Mouse (Mus musculus): ENCODE results near the gene Thbs1.

Gene Thbs1

GRCm38 (mm10) chr2:118112846-118113479, 1.3 kb downstream of the Thbs1 start:
- in situ Hi-C loops (cut with MboI; ENCODE audit: unreplicated experiment in 2 of 2), result loop anchor here (5.0 kb wide), 2 partner anchors 326 to 571 kb away; no protein-coding TSS in a partner anchor

GRCm38 (mm10) chr2:118113808-118114524, 2.3 kb downstream of the Thbs1 start:
- in situ Hi-C loops (cut with MboI; ENCODE audit: unreplicated experiment in 2 of 2), result loop anchor here (5.0 kb wide), 2 partner anchors 327 to 572 kb away; no protein-coding TSS in a partner anchor

DNA sequence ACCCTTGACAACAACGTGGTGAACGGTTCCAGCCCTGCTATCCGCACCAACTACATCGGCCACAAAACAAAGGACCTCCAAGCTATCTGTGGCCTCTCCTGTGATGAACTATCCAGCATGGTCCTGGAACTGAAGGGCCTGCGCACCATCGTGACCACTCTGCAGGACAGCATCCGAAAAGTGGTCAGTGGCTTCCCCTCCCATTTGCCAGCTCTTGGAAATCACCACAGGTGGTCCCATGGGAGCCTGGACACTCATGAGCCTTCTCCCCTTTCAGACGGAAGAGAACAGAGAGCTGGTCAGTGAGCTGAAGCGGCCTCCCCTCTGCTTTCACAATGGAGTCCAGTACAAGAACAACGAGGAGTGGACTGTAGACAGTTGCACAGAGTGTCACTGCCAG, 3.0 kb downstream of the Thbs1 start:
- in situ Hi-C loops (cut with MboI; ENCODE audit: unreplicated experiment in 2 of 2), result loop anchor here (5.0 kb wide), 2 partner anchors 327 to 572 kb away; no protein-coding TSS in a partner anchor

DNA sequence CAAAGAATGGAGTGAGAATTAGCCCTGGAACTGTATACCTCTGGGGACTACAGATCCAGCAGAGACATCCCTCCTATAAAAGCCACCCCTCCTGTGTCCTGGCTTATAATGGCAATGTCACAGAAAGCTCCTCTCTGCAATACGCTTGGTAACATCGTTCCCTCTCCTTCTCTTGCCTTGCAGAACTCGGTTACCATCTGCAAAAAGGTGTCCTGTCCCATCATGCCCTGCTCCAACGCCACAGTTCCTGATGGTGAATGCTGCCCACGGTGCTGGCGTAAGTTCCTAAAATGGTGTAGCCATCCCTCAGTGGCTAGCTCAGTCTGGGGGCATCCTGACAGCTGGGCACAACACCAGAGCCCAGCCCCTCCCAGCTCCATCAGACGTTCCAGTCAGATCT, 4.0 kb downstream of the Thbs1 start:
- in situ Hi-C loops (cut with MboI; ENCODE audit: unreplicated experiment in 2 of 2), result no loop called here

GRCm38 (mm10) chr2:118116180-118116579, 4.5 kb downstream of the Thbs1 start:
- in situ Hi-C loops (cut with MboI; ENCODE audit: unreplicated experiment in 2 of 2), result no loop called here

DNA sequence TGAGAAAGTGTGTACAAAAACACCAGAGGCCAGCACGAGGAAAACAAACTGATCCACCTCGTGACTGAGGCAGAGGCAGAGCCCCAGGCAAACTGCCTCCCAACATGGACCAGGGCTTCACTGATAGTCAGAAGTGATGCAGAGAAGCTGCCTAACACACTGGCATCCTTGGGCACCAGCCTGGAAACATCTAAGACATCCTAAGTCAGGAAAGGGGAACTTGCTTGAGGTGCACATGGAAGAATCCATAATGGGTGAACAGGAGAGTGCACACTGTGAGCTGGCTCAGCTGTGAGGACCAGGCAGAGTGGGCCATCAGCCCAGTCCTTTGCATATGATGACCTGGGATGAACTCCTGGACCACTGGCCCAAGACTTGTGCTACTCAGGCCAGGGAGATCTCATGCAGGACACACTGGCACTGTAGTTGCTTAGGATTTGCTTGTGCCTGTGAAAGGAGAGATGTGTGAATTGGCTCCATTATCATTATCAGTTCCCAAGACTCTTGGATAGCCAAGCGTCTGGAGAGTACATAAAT, 5.1 kb downstream of the Thbs1 start:
- in situ Hi-C loops (cut with MboI; ENCODE audit: unreplicated experiment in 2 of 2), result no loop called here

GRCm38 (mm10) chr2:118117401-118117800, 5.7 kb downstream of the Thbs1 start:
- in situ Hi-C loops (cut with MboI; ENCODE audit: unreplicated experiment in 2 of 2), result no loop called here

DNA sequence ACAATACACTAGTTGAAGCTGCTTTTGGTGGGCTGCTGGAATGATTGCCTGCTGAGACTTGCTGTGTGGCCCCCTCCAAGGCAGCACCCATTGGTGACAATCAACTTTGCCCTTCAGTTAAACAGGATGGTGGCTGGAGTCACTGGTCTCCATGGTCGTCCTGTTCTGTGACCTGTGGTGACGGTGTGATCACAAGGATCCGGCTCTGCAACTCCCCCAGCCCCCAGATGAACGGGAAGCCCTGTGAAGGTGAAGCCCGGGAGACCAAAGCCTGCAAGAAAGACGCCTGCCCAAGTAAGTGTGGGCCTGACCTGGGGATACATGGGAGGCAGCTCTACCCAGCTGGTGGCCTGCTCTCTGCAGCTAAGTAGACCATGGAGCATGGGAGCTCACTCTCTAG, 6.4 kb downstream of the Thbs1 start:
- in situ Hi-C loops (cut with MboI; ENCODE audit: unreplicated experiment in 2 of 2), result no loop called here

DNA sequence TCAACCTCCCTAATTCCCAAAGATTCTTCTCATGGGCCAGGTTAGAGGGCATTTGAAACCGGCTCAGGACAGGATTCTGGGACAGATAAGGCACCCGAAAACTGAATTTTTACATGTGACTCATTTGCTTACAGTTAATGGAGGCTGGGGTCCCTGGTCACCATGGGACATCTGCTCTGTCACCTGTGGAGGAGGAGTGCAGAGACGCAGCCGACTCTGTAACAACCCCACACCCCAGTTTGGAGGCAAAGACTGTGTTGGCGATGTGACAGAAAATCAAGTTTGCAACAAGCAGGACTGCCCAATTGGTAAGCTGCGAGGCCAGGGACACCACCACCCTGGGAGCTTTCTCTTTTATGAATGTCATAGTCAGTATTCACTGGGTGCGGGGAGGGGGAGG, 6.8 kb downstream of the Thbs1 start:
- in situ Hi-C loops (cut with MboI; ENCODE audit: unreplicated experiment in 2 of 2), result no loop called here

DNA sequence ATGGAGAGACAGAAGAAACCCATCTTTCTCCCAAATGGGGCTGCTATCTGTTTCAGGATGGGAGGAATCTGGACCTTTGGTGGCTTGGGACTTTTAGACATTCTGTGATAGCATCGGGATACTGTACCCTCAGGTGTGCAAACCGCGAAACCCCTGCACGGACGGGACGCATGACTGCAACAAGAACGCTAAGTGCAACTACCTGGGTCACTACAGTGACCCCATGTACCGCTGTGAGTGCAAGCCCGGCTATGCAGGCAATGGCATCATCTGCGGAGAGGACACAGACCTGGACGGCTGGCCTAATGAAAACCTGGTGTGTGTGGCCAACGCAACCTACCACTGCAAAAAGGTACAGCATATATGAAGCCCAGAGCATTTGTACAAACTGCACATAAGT, 8.0 kb downstream of the Thbs1 start:
- in situ Hi-C loops (cut with MboI; ENCODE audit: unreplicated experiment in 2 of 2), result no loop called here

GRCm38 (mm10) chr2:118120095-118120494, 8.4 kb downstream of the Thbs1 start:
- in situ Hi-C loops (cut with MboI; ENCODE audit: unreplicated experiment in 2 of 2), result no loop called here

DNA sequence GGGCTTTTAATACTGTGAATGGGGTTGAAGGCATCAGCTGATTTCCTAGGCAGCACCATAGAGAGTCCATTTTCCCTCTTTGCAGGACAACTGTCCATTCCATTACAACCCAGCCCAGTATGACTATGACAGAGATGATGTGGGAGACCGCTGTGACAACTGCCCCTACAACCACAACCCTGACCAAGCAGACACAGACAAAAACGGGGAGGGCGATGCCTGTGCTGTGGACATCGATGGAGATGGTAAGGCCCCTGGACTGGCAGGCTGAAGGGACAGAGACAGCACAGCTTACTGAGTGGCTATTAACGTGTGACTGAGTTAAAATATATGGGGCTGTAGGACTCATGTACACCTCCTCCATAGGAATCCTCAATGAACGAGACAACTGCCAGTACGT, 9.1 kb downstream of the Thbs1 start:
- in situ Hi-C loops (cut with MboI; ENCODE audit: unreplicated experiment in 2 of 2), result no loop called here

DNA sequence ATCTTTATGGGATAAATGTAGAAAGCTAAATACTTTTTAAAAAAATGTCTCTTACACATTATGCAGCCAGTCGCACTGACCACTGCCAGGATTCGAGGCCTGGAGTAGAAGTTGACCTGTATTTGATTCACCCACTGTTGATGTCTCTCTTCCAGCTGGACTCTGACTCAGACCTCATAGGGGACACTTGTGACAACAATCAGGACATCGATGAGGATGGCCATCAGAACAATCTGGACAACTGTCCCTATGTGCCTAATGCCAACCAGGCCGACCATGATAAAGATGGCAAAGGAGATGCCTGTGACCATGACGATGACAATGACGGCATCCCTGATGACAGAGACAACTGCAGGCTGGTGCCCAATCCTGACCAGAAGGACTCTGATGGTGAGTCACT, 10.6 kb downstream of the Thbs1 start:
- in situ Hi-C loops (cut with MboI; ENCODE audit: unreplicated experiment in 2 of 2), result no loop called here

- in situ Hi-C loops (cut with MboI; ENCODE audit: unreplicated experiment in 2 of 2), result no loop called here
These were observed 12.1 kb downstream of the Thbs1 start for GRCm38 (mm10) chr2:118123743-118124142.

DNA sequence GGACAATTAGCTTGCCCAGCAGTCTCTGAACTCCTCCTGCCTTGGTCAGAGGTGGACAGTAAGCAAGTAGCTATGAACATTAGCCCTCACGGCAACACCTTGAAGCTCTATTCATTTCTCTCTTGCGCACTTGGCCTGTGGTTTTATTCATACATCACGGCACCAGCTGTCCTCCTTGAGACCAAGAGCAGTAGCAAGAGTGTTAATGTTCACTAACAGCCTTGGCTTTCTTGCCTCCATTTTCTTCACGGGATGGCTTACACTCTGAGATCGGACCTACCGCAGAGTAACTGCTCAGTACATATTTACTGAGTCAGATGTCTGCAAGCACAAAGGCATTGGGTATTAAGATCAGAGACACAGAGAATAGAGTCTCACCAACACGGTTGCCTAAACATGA, 12.8 kb downstream of the Thbs1 start:
- in situ Hi-C loops (cut with MboI; ENCODE audit: unreplicated experiment in 2 of 2), result no loop called here

DNA sequence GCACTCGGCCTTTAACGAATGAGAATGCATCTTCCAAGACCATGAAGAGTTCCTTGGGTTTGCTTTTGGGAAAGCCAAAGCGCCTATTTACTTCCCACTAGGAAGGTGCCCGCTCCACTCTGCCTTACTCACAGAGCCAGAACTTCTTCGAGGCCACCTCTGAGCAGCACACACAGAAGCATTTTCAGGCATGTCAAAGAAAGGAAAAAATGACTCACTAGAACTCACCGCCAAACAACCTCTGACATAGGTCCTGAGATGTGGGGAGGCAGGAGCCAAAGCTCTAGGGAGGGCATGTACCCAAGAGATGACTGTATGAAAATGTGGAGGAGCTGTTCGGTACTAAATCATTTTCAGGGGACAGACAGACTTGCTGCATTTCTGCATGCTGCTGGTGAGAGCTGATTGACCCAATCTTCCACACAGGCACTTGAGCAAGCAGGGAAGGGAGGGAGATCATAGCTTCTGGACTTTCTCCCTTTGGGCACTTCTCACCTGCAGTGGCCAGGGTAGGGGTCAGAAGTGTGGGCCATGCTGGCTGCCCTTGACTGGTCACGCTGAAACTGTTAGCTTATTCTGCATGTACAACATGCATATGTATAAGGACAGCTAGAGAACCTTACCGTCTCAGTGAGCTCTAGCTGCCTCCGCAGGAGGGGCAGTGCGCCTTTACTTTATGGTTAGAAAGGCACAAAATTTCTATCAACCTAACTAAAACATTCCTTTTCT, 13.7 kb downstream of the Thbs1 start:
- in situ Hi-C loops (cut with MboI; ENCODE audit: unreplicated experiment in 2 of 2), result no loop called here

GRCm38 (mm10) chr2:118125943-118126470, 14.3 kb downstream of the Thbs1 start:
- in situ Hi-C loops (cut with MboI; ENCODE audit: unreplicated experiment in 2 of 2), result no loop called here

- in situ Hi-C loops (cut with MboI; ENCODE audit: unreplicated experiment in 2 of 2), result no loop called here
These were observed 16.0 kb downstream of the Thbs1 start for GRCm38 (mm10) chr2:118127516-118128288.

- in situ Hi-C loops (cut with MboI; ENCODE audit: unreplicated experiment in 2 of 2), result no loop called here
These were observed 16.6 kb downstream of the Thbs1 start for GRCm38 (mm10) chr2:118128313-118128712.

- in situ Hi-C loops (cut with MboI; ENCODE audit: unreplicated experiment in 2 of 2), result no loop called here
These were observed 25.4 kb downstream of the Thbs1 start for GRCm38 (mm10) chr2:118137071-118137470.

Measured in v-Abl transformed pro-B cells (cell line).